Mouse (Mus musculus) heart, postnatal 25 days (tissue): Measurements from ENCODE around the gene Tmem243. TPM values are rescaled to one million over a fixed set of nuclear protein-coding genes. Genes with fewer than 3 reads are reported as not detected.

Experiments
- DNase-seq: peaks from one replicate; pipeline ENCODE4 v3.0.0; 2022; ENCODE audit warnings: low spot score
- intact Hi-C: fragments of 180-260 bp; cut with DNase I; formaldehyde crosslinking; loops from one replicate; pipeline ENCODE4 v1.15.1; 2025
- total RNA-seq, 2 experiments: library from RNA; stranded (reverse); gene quantifications; 2 replicates each; pipeline ENCODE4 v1.2.3; 2021

Gene Tmem243
- total RNA-seq, 2 experiments from 2014 or later = 6.4 to 8.4 TPM

GRCm38 (mm10) chr5:9102696-9103095, 2.2 kb downstream of the Tmem243 start:
- intact Hi-C loops = loop anchor here (5.0 to 10.0 kb wide), 3 partner anchors 60 to 678 kb away; partner anchors contain the start of genes Crot, Dbf4, Dmtf1 and Slc25a40
- DNase-seq = no peak

GRCm38 (mm10) chr5:9103958-9104357, 3.5 kb downstream of the Tmem243 start:
- no peak for DNase-seq
- intact Hi-C loops = loop anchor here (5.0 to 10.0 kb wide), 3 partner anchors 58 to 679 kb away; partner anchors contain the start of genes Crot, Dbf4, Dmtf1 and Slc25a40

- intact Hi-C loops = loop anchor here (10.0 kb wide), 1 partner anchor 682 kb away; the partner anchor contains the start of genes Dbf4 and Slc25a40
- DNase-seq = no peak
These were observed 6.3 kb downstream of the Tmem243 start for GRCm38 (mm10) chr5:9106806-9107205.

- intact Hi-C loops = loop anchor here (10.0 kb wide), 1 partner anchor 683 kb away; the partner anchor contains the start of genes Dbf4 and Slc25a40
- DNase-seq = no peak
These were observed 7.0 kb downstream of the Tmem243 start for GRCm38 (mm10) chr5:9107296-9108089.

- DNase-seq = no peak
These were observed 8.0 kb downstream of the Tmem243 start for GRCm38 (mm10) chr5:9108490-9108889.

GRCm38 (mm10) chr5:9109582-9109981, 9.1 kb downstream of the Tmem243 start:
- intact Hi-C loops = loop anchor here (10.0 kb wide), 1 partner anchor 685 kb away; the partner anchor contains the start of genes Dbf4 and Slc25a40

More at GRCm38 (mm10) chr5:9108490-9108889, 8.0 kb downstream of the Tmem243 start:
- intact Hi-C loops = loop anchor here (10.0 kb wide), 1 partner anchor 684 kb away; the partner anchor contains the start of genes Dbf4 and Slc25a40

GRCm38 (mm10) chr5:9111285-9111684, 10.8 kb downstream of the Tmem243 start:
- DNase-seq = no peak
- intact Hi-C loops = loop anchor here (5.0 kb wide), 1 partner anchor 239 kb away; no protein-coding TSS in a partner anchor

More at GRCm38 (mm10) chr5:9109582-9109981, 9.1 kb downstream of the Tmem243 start:
- no peak for DNase-seq

GRCm38 (mm10) chr5:9111759-9112158, 11.3 kb downstream of the Tmem243 start:
- no peak for DNase-seq
- intact Hi-C loops = loop anchor here (5.0 kb wide), 1 partner anchor 239 kb away; no protein-coding TSS in a partner anchor

GRCm38 (mm10) chr5:9114162-9114561, 13.7 kb downstream of the Tmem243 start:
- intact Hi-C loops = loop anchor here (5.0 kb wide), 1 partner anchor 242 kb away; no protein-coding TSS in a partner anchor
- no peak for DNase-seq

- intact Hi-C loops = no loop called here
These were observed 23.7 kb downstream of the Tmem243 start for GRCm38 (mm10) chr5:9124134-9124533.

GRCm38 (mm10) chr5:9128566-9128965, 28.1 kb downstream of the Tmem243 start:
- intact Hi-C loops = no loop called here
- DNase-seq = no peak

More at GRCm38 (mm10) chr5:9124134-9124533, 23.7 kb downstream of the Tmem243 start:
- no peak for DNase-seq

- intact Hi-C loops = no loop called here
- DNase-seq = no peak
These were observed 31.3 kb downstream of the Tmem243 start for GRCm38 (mm10) chr5:9131786-9132185.

GRCm38 (mm10) chr5:9135588-9135987, 35.1 kb downstream of the Tmem243 start:
- no peak for DNase-seq
- intact Hi-C loops = no loop called here

GRCm38 (mm10) chr5:9140724-9141123, 40.3 kb downstream of the Tmem243 start:
- DNase-seq = no peak
- intact Hi-C loops = no loop called here

- intact Hi-C loops = no loop called here
- no peak for DNase-seq
These were observed 41.9 kb downstream of the Tmem243 start for GRCm38 (mm10) chr5:9142376-9142775.

GRCm38 (mm10) chr5:9149273-9149850, 48.9 kb downstream of the Tmem243 start:
- no peak for DNase-seq
- intact Hi-C loops = no loop called here

- no peak for DNase-seq
- intact Hi-C loops = no loop called here
These were observed 56.3 kb downstream of the Tmem243 start for GRCm38 (mm10) chr5:9156746-9157145.

- intact Hi-C loops = no loop called here
- no peak for DNase-seq
These were observed 56.9 kb downstream of the Tmem243 start for GRCm38 (mm10) chr5:9157336-9157735.

GRCm38 (mm10) chr5:9160831-9161455, 60.5 kb downstream of the Tmem243 start:
- DNase-seq = no peak
- intact Hi-C loops = loop anchor here (5.0 to 10.0 kb wide), 4 partner anchors 59 to 739 kb away; partner anchors contain the start of genes Crot, Dbf4, Slc25a40 and Tmem243
